ENCODE assay signal across 8 mouse cellular contexts in genomic region chr5:73633141-73633540, GRCm38 (mm10). TPM values are rescaled to one million over a fixed set of nuclear protein-coding genes. Genes with fewer than 3 reads are reported as not detected.
A peak's percentile ranks its signal among the peaks of the same experiment; 100 is the strongest.
DNase-seq lines count a peak whose midpoint lies in the region; ATAC-seq and TF ChIP-seq lines count a peak whose summit lies in the region.
"Had no signal": no experiment of that assay in that cellular context is flagged by ENCODE, and none has a peak within 500 bp of the region (broad histone marks: within the 10 kb centered on the region; RNA-seq: fewer than 3 reads in every experiment).

No protein-coding gene starts in this region.

- intact Hi-C loops in gastrocnemius, postnatal 36 days (cut with DNase I), result loop anchor here (5.0 kb wide), 1 partner anchor 91 kb away; no protein-coding TSS in a partner anchor

- DNase-seq in Patski (ENCODE audit: low read depth, low spot score), result no peak
- DNase-seq in cerebellum, postnatal 36 days, result peak; percentile 72 to 77
- DNase-seq in gastrocnemius, postnatal 36 days, result peak; percentile 53 to 61
- peak; percentile 85 to 88 for DNase-seq in layer of hippocampus, postnatal 10 days (ENCODE audit: low spot score in 2 of 2)
- peak; percentile 44 to 80 for DNase-seq in spleen, postnatal 4 days (ENCODE audit: low spot score in 2 of 2)

- TF ChIP-seq CTCF in Patski (IDR thresholded peaks at IDR 0.05), result peak; percentile 94

- in situ Hi-C loops in Patski (cut with MboI; ENCODE audit: low pct_unique_long_range_greater_than_20kb), result no loop called here

- no peaks in the 10 kb centered on the region for H3K27me3 ChIP-seq in Patski
- H3K27me3 ChIP-seq: limb, embryonic 12.5 days had no signal

- POLR2A ChIA-PET in Patski (lab: Charles Lee), result interaction anchor here (0.8 kb wide), 1 partner anchor 93 kb away, joined by 3 read pairs; no protein-coding TSS in a partner anchor

- peak; percentile 46 for ATAC-seq in CD4-positive, CD25-positive, alpha-beta regulatory T cell, adult 4 months
- ATAC-seq in Patski, result peak; percentile 54
- 0 out of 2 replicates have a peak, but pooled peaks have one; percentile 29 for ATAC-seq in megakaryocyte, adult 5-6 weeks (ENCODE audit: poor library complexity, severe bottlenecking)

- CTCF ChIA-PET in Patski (lab: Charles Lee), result interaction anchor here (1.0 to 3.4 kb wide), 13 partner anchors 7 to 223 kb away, joined by 3 to 29 read pairs (median 3); no protein-coding TSS in a partner anchor

RNA-seq across cellular contexts. Expression of gene Lrrc66, which starts 0.8 kb away (rescaled TPM):
- 1 to 10 TPM; 1.3 to 2.5 TPM for polyA plus RNA-seq in CD4-positive, CD25-positive, alpha-beta regulatory T cell, adult 4 months (2017; shearing (Covaris generic))
- not detected for polyA plus RNA-seq in Patski (2021)
- total RNA-seq in gastrocnemius, postnatal 36 days (2021), result not detected
- 1 to 10 TPM in 1 of 2 experiments, not detected in 1; 1.2 TPM for total RNA-seq in layer of hippocampus, postnatal 10 days (2021)
- not detected in 2 replicates for total RNA-seq in megakaryocyte, adult 5-6 weeks (2015)
- 0.11 TPM in 1 of 2 replicates, not detected in the other for total RNA-seq in megakaryocyte, adult 5-6 weeks (2017)
- polyA plus RNA-seq: limb, embryonic 12.5 days had no signal

RNA-seq across cellular contexts. Expression of gene Sgcb, which starts 14.4 kb away (rescaled TPM):
- polyA plus RNA-seq in CD4-positive, CD25-positive, alpha-beta regulatory T cell, adult 4 months (2017; shearing (Covaris generic)), result 10 to 100 TPM; 11.1 to 16.5 TPM
- polyA plus RNA-seq in Patski (2021), result 24.1 TPM
- total RNA-seq in gastrocnemius, postnatal 36 days (2021), result 10 to 100 TPM; 88.6 to 89.2 TPM
- 10 to 100 TPM; 63.2 to 66.0 TPM for total RNA-seq in layer of hippocampus, postnatal 10 days (2021)
- total RNA-seq in megakaryocyte, adult 5-6 weeks (2015), result 9.5 TPM in 2 replicates
- 4.5 and 4.6 TPM in 2 replicates for total RNA-seq in megakaryocyte, adult 5-6 weeks (2017)

RNA-seq across cellular contexts. Expression of gene Spata18, which starts 18.0 kb away (rescaled TPM):
- not detected for polyA plus RNA-seq in CD4-positive, CD25-positive, alpha-beta regulatory T cell, adult 4 months (2017; shearing (Covaris generic))
- not detected for polyA plus RNA-seq in Patski (2021)
- not detected for total RNA-seq in gastrocnemius, postnatal 36 days (2021)
- total RNA-seq in layer of hippocampus, postnatal 10 days (2021), result 1 to 10 TPM; 2.4 to 2.6 TPM
- not detected in 2 replicates for total RNA-seq in megakaryocyte, adult 5-6 weeks (2015)
- not detected in 2 replicates for total RNA-seq in megakaryocyte, adult 5-6 weeks (2017)

Comparison
In these comparisons a context has a peak if more than half of its experiments do, and no peak if none do; other contexts are left out.
1. RNA of gene Sgcb, which starts 14.4 kb away (total RNA-seq): 88.6 to 89.2 TPM in gastrocnemius, postnatal 36 days and 63.2 to 66.0 TPM in layer of hippocampus, postnatal 10 days; 4.5 to 9.5 TPM in megakaryocyte, adult 5-6 weeks; every median in the first group is over 4 times any median in the second.
2. Peak in every context shown above with its lines, with median percentiles within 50 percentile points of each other: ATAC-seq.